Mouse (Mus musculus) hindbrain, embryonic 13.5 days (tissue): ENCODE measurements around the gene Ano10. TPM values are rescaled to one million over a fixed set of nuclear protein-coding genes. Genes with fewer than 3 reads are reported as not detected.

Experiments
- ATAC-seq: fragments of 200-750 bp; cut with Nextera tagmentation; 2 replicates; pipeline ENCODE4 v1.8.0; 2017; ENCODE audit warnings: moderate TSS enrichment; ENCODE audit not compliant: low FRiP score
- H3K27ac ChIP-seq: fragments of 300-500 bp; sonication (generic); 2 replicates; pipeline ENCODE4 v1.5.1; 2015; ENCODE audit warnings: inconsistent platforms, mild to moderate bottlenecking, moderate library complexity
- H3K27me3 ChIP-seq: fragments of 300-500 bp; sonication (generic); 2 replicates; pipeline ENCODE4 v1.6.1; 2015; ENCODE audit warnings: mild to moderate bottlenecking, inconsistent platforms
- H3K36me3 ChIP-seq: fragments of 300-500 bp; sonication (generic); 2 replicates; pipeline ENCODE4 v1.6.1; 2015; ENCODE audit warnings: mild to moderate bottlenecking, inconsistent platforms
- H3K4me1 ChIP-seq: fragments of 300-500 bp; sonication (generic); replicated peaks from 2 replicates; pipeline ENCODE4 v1.6.1; 2015; ENCODE audit warnings: inconsistent platforms
- H3K4me2 ChIP-seq: fragments of 300-500 bp; sonication (generic); 2 replicates; pipeline ENCODE4 v1.6.1; 2015; ENCODE audit warnings: inconsistent platforms, mild to moderate bottlenecking, moderate library complexity
- H3K4me3 ChIP-seq: fragments of 300-500 bp; sonication (generic); 2 replicates; pipeline ENCODE4 v1.5.1; 2015; ENCODE audit warnings: mild to moderate bottlenecking, inconsistent platforms
- H3K9ac ChIP-seq: fragments of 300-500 bp; sonication (generic); 2 replicates; pipeline ENCODE4 v1.6.1; 2015; ENCODE audit warnings: mild to moderate bottlenecking, inconsistent platforms
- H3K9me3 ChIP-seq: fragments of 300-500 bp; sonication (generic); 2 replicates; pipeline ENCODE4 v1.6.1; 2016; ENCODE audit warnings: inconsistent platforms
- WGBS: fragments of 180-500 bp; shearing (Covaris S2); methylation state at CpG from one replicate; pipeline ENCODE4 v1.1.7; 2015; 5-methylcytosine and 5-hydroxymethylcytosine counted together
- polyA plus RNA-seq: library from polyadenylated mRNA; unstranded; fragments of >200 nt; fragmentation: Nextera tagmentation; extraction: Ambion mirVana; gene quantifications from 2 replicates; pipeline ENCODE4 v1.2.1, GENCODE M21; 2015

Ano10 gene
- polyA plus RNA-seq, 1 experiment from 2014 or later, result 48.7 TPM

DNA sequence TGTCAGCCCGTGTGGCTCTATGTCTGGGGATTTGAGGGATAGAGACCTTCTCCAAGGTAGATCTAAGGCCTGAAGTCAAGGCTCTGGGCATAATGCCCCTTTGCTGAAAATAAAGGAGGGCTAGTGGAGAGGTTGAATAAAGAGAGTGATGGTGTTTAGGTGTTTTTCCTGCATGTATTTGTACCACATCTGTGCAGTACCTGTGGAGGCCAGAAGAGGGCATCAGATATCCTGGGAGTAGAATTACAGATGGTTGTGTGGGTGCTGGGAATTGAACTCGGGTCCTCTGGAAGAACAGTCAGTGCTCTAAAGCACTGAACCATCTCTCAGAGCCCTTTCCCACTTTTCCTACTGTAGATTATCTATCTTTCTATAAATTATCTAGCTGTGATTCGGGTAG, 149.4 kb downstream of the Ano10 start:
- no peak overlapping the region for H3K4me2 ChIP-seq
- ATAC-seq, result no peak
- H3K4me3 ChIP-seq, result no peak overlapping the region
- WGBS, result 97% methylated on average over 3 of the region's 3 CpGs
- no peak overlapping the region for H3K9ac ChIP-seq
- H3K27ac ChIP-seq, result no peak overlapping the region
- peaks cover 28% of the 10 kb centered on the region for H3K4me1 ChIP-seq
- H3K36me3 ChIP-seq, result peaks cover 20% of the 10 kb centered on the region
- H3K9me3 ChIP-seq, result no peaks in the 10 kb centered on the region
- no peaks in the 10 kb centered on the region for H3K27me3 ChIP-seq

DNA sequence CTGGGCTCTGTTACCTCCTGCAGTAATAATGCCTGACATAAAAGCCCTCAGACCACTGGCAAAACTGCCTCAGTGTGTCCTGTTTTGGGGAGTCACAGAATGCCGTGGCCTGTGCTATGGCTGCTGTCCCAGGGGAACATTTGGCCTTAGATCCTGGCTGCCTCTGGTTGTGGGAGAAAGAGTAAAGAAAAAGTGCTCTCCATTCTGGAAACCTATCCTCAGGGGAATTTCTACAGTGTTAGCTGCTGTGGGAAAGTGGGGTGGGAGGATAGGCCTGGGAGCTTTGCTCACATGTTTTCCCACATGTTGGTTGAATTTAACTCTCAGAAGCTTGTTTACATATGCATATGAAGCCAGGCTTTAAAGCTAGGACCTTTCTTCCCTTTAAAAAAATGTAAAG, 151.0 kb downstream of the Ano10 start:
- WGBS, result 55% methylated on average over 1 of the region's 1 CpGs

DNA sequence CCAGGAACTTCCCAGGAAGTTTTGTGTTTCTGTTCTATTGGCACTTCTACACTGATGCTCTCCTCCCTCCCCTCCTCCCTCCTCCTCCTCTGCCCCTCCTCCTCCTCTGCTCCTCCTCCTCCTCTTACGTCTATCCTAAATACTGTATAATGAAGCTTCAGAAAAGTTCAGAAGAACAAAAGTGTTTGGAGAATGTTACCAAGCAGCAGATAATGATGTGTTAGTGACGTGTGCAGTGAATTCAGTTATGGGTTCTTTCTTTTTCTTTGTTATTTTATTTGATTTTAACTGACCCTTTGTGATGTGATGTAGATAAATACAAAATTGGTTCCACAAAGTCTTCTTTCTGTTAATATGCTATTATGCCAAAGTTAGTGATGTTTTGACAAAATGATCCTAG, 155.0 kb downstream of the Ano10 start:
- Histone ChIP-seq H3K27ac (no peak overlapping the region), H3K36me3 (peaks cover 34% of the 10 kb centered on the region), H3K9me3 (no peaks in the 10 kb centered on the region), H3K4me2 (no peak overlapping the region), H3K9ac (no peak overlapping the region), H3K4me1 (peaks cover 39% of the 10 kb centered on the region), H3K4me3 (no peak overlapping the region), H3K27me3 (no peaks in the 10 kb centered on the region)
- WGBS, result 49% methylated on average over 2 of the region's 2 CpGs
- ATAC-seq, result no peak

More for the DNA sequence above, 151.0 kb downstream of the Ano10 start:
- Histone ChIP-seq H3K36me3 (peaks cover 20% of the 10 kb centered on the region), H3K27me3 (no peaks in the 10 kb centered on the region), H3K4me2 (no peak overlapping the region), H3K9ac (no peak overlapping the region), H3K4me1 (peaks cover 34% of the 10 kb centered on the region), H3K4me3 (no peak overlapping the region), H3K27ac (no peak overlapping the region), H3K9me3 (no peaks in the 10 kb centered on the region)
- ATAC-seq, result no peak

DNA sequence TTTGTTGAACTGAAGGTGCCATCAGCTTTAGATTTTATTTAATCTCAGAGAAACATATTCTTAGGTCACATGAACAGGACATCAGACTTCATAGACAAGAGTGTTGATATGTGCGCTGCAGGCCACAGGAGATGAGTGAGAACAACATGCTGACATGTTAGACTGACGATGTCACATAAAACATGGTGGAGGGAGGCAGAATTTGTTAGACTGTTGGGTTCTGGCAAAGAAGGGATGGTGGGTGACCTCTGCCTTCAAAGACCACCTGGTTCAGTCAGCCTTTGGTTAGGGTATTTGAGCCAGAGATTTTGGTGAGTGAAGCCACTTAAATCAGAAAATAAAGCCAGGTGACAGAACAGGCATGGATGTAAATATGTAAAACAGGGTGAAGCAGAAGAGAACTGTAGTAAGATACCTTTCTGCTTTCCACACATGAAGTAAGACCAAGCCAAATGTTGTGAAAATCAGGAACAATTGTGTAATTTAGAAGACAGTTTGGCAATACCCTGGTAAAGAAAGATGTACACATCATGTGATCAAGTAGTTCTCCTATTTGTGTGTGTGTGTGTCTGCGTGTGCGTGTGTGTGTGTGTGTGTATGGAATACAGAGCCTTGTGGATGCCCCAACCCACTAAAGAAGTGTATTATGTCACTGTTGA, 155.7 kb downstream of the Ano10 start:
- WGBS, result 96% methylated on average over 4 of the region's 4 CpGs
- H3K27ac ChIP-seq, result no peak overlapping the region
- peaks cover 28% of the 10 kb centered on the region for H3K36me3 ChIP-seq
- H3K9me3 ChIP-seq, result no peaks in the 10 kb centered on the region
- no peak overlapping the region for H3K9ac ChIP-seq
- H3K4me2 ChIP-seq, result no peak overlapping the region
- H3K4me3 ChIP-seq, result no peak overlapping the region
- no peaks in the 10 kb centered on the region for H3K27me3 ChIP-seq
- peaks cover 39% of the 10 kb centered on the region for H3K4me1 ChIP-seq
- ATAC-seq, result no peak

DNA sequence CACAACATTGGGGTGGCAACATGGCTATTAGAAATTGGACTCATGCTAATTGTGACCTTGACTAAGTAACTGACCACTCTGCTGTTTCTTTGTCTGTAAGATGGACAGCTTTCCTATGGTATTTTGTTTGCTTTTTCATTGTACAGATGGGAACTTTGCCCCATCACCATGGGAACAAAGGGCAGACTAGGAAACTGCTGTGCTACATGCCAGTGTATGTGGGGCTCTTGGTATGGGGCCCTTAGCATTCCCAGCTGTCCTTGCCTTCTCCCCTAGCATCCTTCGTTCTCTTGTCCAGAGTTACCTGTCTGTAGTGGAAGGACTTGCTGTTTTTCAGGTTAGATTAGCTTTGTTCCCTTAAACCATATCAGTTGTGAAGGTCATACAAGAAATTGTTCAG, 156.3 kb downstream of the Ano10 start:
- Histone ChIP-seq H3K9me3 (no peaks in the 10 kb centered on the region), H3K4me1 (peaks cover 36% of the 10 kb centered on the region), H3K36me3 (peaks cover 28% of the 10 kb centered on the region), H3K9ac (no peak overlapping the region), H3K27me3 (no peaks in the 10 kb centered on the region), H3K4me2 (no peak overlapping the region), H3K27ac (no peak overlapping the region), H3K4me3 (no peak overlapping the region)
- 41% methylated on average over 1 of the region's 1 CpGs for WGBS
- no peak for ATAC-seq

DNA sequence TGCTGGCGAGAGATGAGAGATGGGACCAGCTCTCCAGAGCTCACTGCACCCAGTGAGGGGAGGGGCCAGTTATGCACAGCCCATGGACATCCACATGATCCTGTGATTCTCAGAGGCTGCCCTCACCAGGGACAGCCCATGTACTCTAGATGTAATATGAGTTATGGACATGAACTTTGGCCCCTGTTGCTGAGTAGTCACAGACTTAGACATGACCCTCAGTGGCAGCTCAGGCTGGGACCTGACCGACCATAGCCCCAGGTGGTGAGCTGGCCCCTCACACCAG, 158.4 kb downstream of the Ano10 start:
- no peak overlapping the region for H3K9ac ChIP-seq
- H3K9me3 ChIP-seq, result no peaks in the 10 kb centered on the region
- ATAC-seq, result no peak
- H3K27ac ChIP-seq, result no peak overlapping the region
- whole genome bisulfite sequencing, result 89% methylated on average over 2 of the region's 2 CpGs
- peaks cover 32% of the 10 kb centered on the region for H3K36me3 ChIP-seq
- H3K4me1 ChIP-seq, result peaks cover 30% of the 10 kb centered on the region
- no peak overlapping the region for H3K4me3 ChIP-seq
- no peaks in the 10 kb centered on the region for H3K27me3 ChIP-seq
- no peak overlapping the region for H3K4me2 ChIP-seq

DNA sequence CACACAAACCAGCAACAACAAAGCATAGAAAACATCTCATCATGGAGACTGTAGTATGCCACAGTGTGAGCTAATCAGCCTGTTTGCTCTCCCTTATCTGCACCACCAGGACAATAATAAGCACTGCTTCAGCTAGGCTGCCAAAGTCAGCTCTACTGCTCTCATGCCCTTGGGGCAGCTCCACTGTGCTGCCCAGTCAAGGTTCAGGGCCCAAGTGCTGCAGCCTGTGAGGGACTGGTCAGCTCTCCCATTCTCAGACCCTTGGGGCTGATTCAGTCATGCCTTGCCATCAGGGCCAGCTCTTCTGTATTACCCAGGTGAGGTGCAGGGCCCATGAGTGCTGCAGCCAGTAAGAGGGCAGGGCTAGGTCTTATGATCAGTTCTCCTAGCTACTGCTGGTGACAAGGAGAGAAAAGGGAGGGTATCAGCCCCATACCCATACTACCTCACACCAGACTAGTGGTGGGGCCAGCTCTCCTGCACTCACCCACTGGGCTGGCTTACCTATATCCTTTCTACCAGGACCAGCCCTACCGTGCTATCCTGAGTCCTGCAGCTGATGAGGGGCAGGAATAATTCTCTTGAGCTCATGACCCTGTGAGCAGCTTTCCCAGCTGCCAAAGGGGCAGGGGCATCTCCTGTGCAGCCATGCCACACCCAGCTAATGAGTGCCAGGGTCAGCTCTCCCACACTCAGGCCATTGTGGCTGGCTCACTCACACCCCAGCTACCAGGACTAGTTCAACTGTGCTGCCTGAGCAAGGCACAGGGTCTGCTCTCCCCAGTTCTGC, 158.9 kb downstream of the Ano10 start:
- no peak overlapping the region for H3K27ac ChIP-seq
- no peak overlapping the region for H3K9ac ChIP-seq
- 79% methylated on average over 1 of the region's 1 CpGs for WGBS
- no peak for ATAC-seq
- H3K9me3 ChIP-seq, result no peaks in the 10 kb centered on the region
- H3K4me2 ChIP-seq, result no peak overlapping the region
- peaks cover 32% of the 10 kb centered on the region for H3K36me3 ChIP-seq
- no peaks in the 10 kb centered on the region for H3K27me3 ChIP-seq
- peaks cover 35% of the 10 kb centered on the region for H3K4me1 ChIP-seq
- no peak overlapping the region for H3K4me3 ChIP-seq

DNA sequence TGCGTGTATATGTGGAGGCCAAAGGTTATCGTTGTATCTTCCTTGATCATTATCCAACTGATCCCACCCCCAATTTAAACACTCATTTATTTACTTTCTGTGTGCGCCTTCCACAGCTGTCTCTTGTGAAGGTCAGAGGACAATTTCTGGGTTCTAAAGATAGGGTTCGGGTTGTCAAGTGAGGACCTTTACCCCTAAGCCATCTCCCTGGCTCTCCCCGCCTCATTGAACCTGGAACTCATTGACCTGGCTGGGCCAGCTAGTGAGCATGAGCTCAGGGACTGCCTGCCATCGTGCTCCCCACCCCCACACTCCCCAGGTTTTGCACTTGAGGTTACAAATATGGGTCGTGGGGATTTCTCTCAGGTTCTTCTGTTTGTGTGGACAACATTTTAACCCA, 162.1 kb downstream of the Ano10 start:
- Histone ChIP-seq H3K4me1 (peaks cover 26% of the 10 kb centered on the region), H3K36me3 (peaks cover 22% of the 10 kb centered on the region), H3K4me2 (no peak overlapping the region), H3K27me3 (no peaks in the 10 kb centered on the region), H3K4me3 (no peak overlapping the region), H3K27ac (no peak overlapping the region), H3K9me3 (no peaks in the 10 kb centered on the region), H3K9ac (no peak overlapping the region)
- 88% methylated on average over 7 of the region's 7 CpGs for WGBS
- ATAC-seq, result no peak

DNA sequence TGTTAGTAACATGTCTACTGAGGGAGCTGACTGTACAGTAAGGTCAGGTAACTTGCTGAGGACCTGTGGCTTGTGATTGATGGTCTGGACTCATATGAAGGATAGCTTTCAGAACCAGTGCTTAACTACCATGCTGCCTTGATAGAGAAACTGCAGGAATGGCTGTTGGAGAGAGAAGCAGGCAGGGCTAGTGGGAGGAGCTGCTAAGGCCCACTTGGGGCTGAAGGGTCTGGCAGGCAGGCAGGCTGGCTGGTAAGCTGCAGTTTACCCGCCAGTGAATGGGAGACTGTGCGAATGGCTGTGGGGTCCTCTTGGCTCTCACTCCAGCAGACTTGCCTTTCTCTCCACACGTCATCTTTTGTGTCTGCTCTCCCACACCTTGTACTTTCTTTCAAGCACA, 163.6 kb downstream of the Ano10 start:
- Histone ChIP-seq H3K4me3 (no peak overlapping the region), H3K27me3 (no peaks in the 10 kb centered on the region), H3K27ac (no peak overlapping the region), H3K36me3 (peaks cover 14% of the 10 kb centered on the region), H3K4me1 (peaks cover 28% of the 10 kb centered on the region), H3K9me3 (no peaks in the 10 kb centered on the region), H3K9ac (no peak overlapping the region), H3K4me2 (no peak overlapping the region)
- 55% methylated on average over 3 of the region's 3 CpGs for WGBS
- ATAC-seq, result no peak

DNA sequence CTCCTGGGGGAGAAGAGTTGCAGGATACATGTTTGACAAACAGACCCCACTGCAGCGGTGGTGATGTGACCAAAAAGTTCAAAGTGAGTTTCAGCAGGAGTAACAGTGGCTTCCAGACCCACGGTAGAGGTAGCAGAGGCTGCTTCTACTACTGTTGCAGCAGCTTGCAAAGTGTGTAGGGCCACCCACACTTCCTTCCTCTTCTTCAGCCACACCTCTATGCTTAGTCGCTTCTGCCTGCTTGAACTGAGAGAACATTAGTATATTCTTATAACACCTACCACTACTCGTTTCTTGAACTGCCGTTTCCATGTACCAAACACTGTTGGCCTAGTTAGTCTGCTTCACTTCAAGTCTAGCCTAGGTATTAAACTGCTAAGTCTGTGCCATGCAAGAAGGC, 165.5 kb downstream of the Ano10 start:
- Histone ChIP-seq H3K4me3 (no peak overlapping the region), H3K4me1 (peaks cover 20% of the 10 kb centered on the region), H3K4me2 (no peak overlapping the region), H3K27me3 (no peaks in the 10 kb centered on the region), H3K9ac (no peak overlapping the region), H3K36me3 (peaks cover 4% of the 10 kb centered on the region; the same call in 1 of the 2 replicates), H3K9me3 (no peaks in the 10 kb centered on the region), H3K27ac (no peak overlapping the region)
- WGBS, result 85% methylated on average over 5 of the region's 5 CpGs
- no peak for ATAC-seq

DNA sequence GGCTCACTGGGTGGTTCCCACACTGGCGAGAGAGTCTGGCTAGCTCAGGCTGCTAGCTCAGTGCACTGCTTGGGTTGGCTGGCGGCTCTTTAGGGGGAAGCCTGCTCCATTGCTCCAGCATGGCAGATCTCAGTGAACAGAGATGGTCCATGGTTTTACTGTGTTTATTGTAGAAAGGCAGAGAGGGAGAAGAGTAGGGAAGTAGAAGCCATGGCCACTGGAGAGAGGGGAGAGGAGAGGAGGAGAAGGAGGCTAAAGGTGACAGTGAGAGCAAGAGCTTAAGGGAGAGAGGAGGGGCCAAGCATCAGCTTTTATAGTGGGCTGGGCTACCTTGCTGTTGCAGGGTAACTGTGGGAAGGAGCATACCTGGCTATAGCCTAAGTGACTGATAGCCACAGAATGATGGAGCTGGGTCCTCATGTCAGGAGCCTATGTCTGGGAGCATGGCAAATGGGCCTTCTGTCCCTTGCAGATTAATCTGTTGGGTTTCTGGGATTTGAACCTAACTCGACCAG, 166.9 kb downstream of the Ano10 start:
- no peak overlapping the region for H3K9ac ChIP-seq
- H3K4me2 ChIP-seq, result no peak overlapping the region
- WGBS, result 71% methylated on average over 3 of the region's 3 CpGs
- H3K4me3 ChIP-seq, result no peak overlapping the region
- peaks cover 4% of the 10 kb centered on the region; the same call in 1 of the 2 replicates for H3K36me3 ChIP-seq
- no peak overlapping the region for H3K27ac ChIP-seq
- no peaks in the 10 kb centered on the region for H3K9me3 ChIP-seq
- H3K4me1 ChIP-seq, result peaks cover 22% of the 10 kb centered on the region
- no peak for ATAC-seq
- no peaks in the 10 kb centered on the region for H3K27me3 ChIP-seq

DNA sequence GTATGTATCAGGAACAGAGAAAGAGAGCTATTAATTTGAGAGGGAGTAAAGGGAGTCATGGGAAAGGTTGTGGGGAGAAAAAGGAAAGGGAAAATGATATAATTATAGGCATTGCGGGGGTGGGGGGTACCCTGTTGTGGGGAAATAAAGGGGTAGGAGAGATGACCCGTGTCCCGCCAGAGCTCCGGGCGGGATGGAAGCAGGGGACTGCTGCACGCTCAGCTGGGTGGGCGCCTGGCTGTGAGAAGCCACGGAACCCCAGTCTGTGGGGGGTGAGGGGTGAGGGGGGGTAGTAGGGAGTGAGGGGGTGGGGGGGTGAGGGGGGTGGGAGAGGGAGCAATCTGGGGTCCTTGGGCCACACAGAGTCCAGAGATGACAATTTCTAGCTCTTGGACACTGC, 167.4 kb downstream of the Ano10 start:
- ATAC-seq, result no peak
- WGBS, result 80% methylated on average over 4 of the region's 8 CpGs
- Histone ChIP-seq H3K36me3 (no peaks in the 10 kb centered on the region; the same call in 1 of the 2 replicates), H3K9me3 (no peaks in the 10 kb centered on the region), H3K27ac (no peak overlapping the region), H3K4me1 (peaks cover 22% of the 10 kb centered on the region), H3K27me3 (no peaks in the 10 kb centered on the region), H3K9ac (no peak overlapping the region), H3K4me3 (no peak overlapping the region), H3K4me2 (no peak overlapping the region)
